Mouse (Mus musculus): Measurements from ENCODE around the gene Olfr104-ps. TPM values are rescaled to one million over a fixed set of nuclear protein-coding genes. Genes with fewer than 3 reads are reported as not detected.

Gene Olfr104-ps
- polyA plus RNA-seq (2016; fragmentation: Nextera tagmentation; extraction: Ambion mirVana), result not detected in 2 replicates

DNA sequence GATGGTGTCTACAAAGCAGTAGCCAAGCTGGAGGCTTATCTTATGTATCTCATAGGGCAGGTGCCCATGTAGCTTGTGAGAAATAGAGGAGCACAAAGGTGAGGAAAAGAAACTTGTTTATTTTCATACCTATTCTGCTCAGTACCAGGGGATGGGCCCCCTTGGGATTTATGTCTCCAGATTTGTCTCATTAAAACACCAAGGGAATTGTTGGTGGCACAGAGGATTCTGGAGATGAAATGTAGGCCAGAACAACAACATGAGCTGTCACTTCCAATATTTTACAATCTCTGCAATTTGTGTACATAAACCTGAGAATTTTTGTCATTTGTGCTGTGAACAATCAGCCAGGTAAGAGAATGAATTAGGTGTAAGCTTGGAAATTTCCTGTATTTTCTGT lies at the start of gene Olfr104-ps:
Gene Olfr104-ps, plus strand, starts transcription at position 301 of the 400 bp plus-strand sequence.
- Histone ChIP-seq H3K4me1 (no peaks in the 10 kb centered on the region), H3K4me2 (replicated peaks) (no peak within 1 kb of the TSS), H3K27ac (no peak within 1 kb of the TSS), H3K9me3 (no peaks in the 10 kb centered on the region), H3K27me3 (replicated peaks) (no peaks in the 10 kb centered on the region), H3K36me3 (no peaks in the 10 kb centered on the region), H3K9ac (no peak within 1 kb of the TSS), H3K4me3 (no peak within 1 kb of the TSS)
- no peak for ATAC-seq (ENCODE audit: low FRiP score, low read depth)

DNA sequence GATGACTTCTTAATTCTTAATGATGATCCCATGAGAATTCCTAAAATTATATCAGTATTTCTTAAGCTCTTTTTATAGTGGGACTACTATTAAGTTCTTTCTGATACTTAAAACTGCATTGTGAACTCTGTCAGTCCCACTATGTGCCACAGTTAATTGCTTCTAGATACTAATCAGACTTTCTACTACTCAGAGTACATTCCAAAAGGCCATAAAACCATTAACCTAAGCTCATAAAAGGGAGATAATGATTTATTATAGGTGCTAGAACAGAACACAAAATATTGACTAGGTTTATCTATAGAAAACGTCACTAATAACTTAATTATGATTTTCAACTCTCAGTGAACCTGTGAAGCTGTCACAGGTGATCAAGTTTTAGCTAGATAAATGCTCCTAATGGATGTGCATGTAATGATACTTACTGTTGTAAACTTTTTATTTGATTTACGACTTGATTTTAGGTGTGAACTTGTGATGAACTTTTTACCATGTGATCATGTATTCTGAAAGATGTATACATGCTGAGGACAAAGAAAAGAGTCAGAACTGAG lies 49.2 kb upstream of the Olfr104-ps start:
- Histone ChIP-seq H3K9ac (no peak overlapping the region), H3K27me3 (replicated peaks) (no peaks in the 10 kb centered on the region), H3K27ac (no peak overlapping the region), H3K9me3 (no peaks in the 10 kb centered on the region), H3K4me3 (no peak overlapping the region), H3K4me1 (no peaks in the 10 kb centered on the region), H3K36me3 (no peaks in the 10 kb centered on the region), H3K4me2 (replicated peaks) (no peak overlapping the region)
- no peak for ATAC-seq (ENCODE audit: low FRiP score, low read depth)
- WGBS, result 47% methylated on average over 2 of the region's 2 CpGs

DNA sequence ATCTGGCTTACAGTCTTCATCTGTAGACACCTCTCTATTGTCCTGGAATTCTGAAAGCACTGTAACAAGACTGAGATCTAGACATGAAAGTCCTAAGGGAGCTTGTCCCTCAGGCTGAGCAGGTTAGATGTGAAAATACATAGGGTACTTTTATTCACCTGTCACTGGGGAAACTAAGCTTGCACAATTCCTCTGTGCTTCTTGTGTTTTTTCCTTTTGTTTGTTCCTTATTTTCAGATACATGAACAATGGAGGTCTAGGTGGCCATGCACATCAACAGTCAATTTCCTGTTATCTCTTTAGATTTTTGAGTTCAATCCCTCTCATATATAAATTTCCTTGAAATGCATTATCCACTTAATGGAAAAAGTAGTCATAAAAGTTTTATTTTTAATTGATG lies 42.4 kb upstream of the Olfr104-ps start, which contains the start of gene Olfr102:
Gene Olfr102, minus strand, starts transcription at position 101 of the 400 bp plus-strand sequence.
- Histone ChIP-seq H3K4me1 (no peaks in the 10 kb centered on the region), H3K9ac (no peak within 1 kb of the TSS)
- ATAC-seq (ENCODE audit: low FRiP score, low read depth), result no peak

DNA sequence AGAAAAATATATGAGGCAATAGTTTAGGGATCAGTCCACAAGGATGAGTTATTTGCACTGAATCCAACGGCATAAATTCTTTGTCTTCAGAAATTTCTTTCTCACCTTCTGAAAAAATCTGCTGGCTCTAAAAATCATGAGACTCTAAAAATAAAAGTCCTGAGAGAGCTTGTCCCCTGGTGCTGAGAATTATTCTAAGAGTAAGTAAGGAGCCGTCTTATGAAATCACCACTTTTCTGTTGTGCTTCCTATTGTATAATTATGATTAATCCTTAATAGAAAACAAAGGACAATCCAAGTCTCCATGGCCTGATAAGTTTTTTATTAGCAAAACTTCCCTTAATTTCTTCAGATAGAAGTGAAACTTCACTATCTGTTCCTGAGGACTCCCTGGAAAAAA lies 19.8 kb upstream of the Olfr104-ps start, which contains the start of gene Olfr103:
Gene Olfr103, minus strand, starts transcription at position 101 of the 400 bp plus-strand sequence.
- no peaks in the 10 kb centered on the region for H3K36me3 ChIP-seq
- H3K4me1 ChIP-seq, result no peaks in the 10 kb centered on the region
- WGBS, result 91% methylated on average over 2 of the region's 2 CpGs
- no peak within 1 kb of the TSS for H3K9ac ChIP-seq
- H3K9me3 ChIP-seq, result no peaks in the 10 kb centered on the region
- no peaks in the 10 kb centered on the region for H3K27me3 ChIP-seq (replicated peaks)
- no peak within 1 kb of the TSS for H3K27ac ChIP-seq
- ATAC-seq (ENCODE audit: low FRiP score, low read depth), result no peak
- H3K4me3 ChIP-seq, result no peak within 1 kb of the TSS
- H3K4me2 ChIP-seq (replicated peaks), result no peak within 1 kb of the TSS

More for the DNA sequence above, 42.4 kb upstream of the Olfr104-ps start, which contains the start of gene Olfr102:
- no peak within 1 kb of the TSS for H3K27ac ChIP-seq
- no peak within 1 kb of the TSS for H3K4me3 ChIP-seq
- H3K27me3 ChIP-seq (replicated peaks), result no peaks in the 10 kb centered on the region
- H3K36me3 ChIP-seq, result no peaks in the 10 kb centered on the region
- no peak within 1 kb of the TSS for H3K4me2 ChIP-seq (replicated peaks)
- no peaks in the 10 kb centered on the region for H3K9me3 ChIP-seq

DNA sequence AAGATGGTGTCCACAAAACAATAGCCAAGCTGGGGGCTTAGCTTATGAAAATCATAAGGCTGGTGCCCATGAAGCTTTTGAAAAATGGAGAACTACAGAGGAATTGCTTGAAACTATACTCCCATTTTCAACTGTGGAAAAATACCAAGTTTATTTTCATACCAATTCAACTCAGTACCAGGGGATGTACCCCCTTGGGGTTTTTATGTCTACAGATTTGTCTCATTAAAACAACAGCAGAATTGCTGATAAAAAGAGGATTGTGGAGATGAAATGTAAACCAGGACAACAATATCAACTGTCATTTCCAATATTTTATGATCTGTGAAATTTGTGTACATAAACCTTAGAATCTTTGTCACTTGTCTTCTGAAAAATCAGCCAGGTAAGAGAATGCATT lies 19.4 kb downstream of the Olfr104-ps start, which contains the start of gene Olfr105-ps:
Gene Olfr105-ps, plus strand, starts transcription at position 301 of the 400 bp plus-strand sequence.
- H3K4me1 ChIP-seq, result no peaks in the 10 kb centered on the region
- no peak for ATAC-seq (ENCODE audit: low FRiP score, low read depth)
- H3K27ac ChIP-seq, result no peak within 1 kb of the TSS
- H3K9ac ChIP-seq, result no peak within 1 kb of the TSS
- no peaks in the 10 kb centered on the region for H3K36me3 ChIP-seq
- no peaks in the 10 kb centered on the region for H3K27me3 ChIP-seq (replicated peaks)
- no peak within 1 kb of the TSS for H3K4me2 ChIP-seq (replicated peaks)
- H3K4me3 ChIP-seq, result no peak within 1 kb of the TSS
- no peaks in the 10 kb centered on the region for H3K9me3 ChIP-seq

DNA sequence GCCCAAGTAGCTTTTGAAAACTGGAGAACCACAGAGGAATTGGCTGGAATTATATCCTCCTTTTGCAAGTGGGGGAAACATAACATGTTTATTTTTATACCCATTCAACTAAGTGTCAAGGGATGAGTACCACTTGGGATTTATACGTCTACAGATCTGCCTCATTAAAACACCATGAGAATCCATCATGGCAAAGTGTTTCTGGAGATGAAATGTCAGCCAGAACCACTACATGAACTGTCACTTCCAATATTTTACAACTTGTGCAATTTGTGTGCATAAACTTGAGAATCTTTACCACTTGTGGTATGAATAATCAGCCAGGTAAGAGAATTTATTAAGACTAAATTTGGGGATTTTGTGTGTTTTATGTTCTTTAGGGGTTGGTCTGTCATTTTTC lies 30.7 kb downstream of the Olfr104-ps start, which contains the start of gene Olfr106-ps:
Gene Olfr106-ps, plus strand, starts transcription at position 301 of the 400 bp plus-strand sequence.
- Histone ChIP-seq H3K36me3 (no peaks in the 10 kb centered on the region), H3K4me2 (replicated peaks) (no peak within 1 kb of the TSS), H3K27ac (no peak within 1 kb of the TSS), H3K4me1 (no peaks in the 10 kb centered on the region), H3K9me3 (0 out of 2 replicates have a peak, but pooled peaks cover 3% of the 10 kb centered on the region), H3K9ac (no peak within 1 kb of the TSS), H3K27me3 (replicated peaks) (no peaks in the 10 kb centered on the region), H3K4me3 (no peak within 1 kb of the TSS)
- 84% methylated on average over 1 of the region's 1 CpGs for WGBS
- no peak for ATAC-seq (ENCODE audit: low FRiP score, low read depth)

DNA sequence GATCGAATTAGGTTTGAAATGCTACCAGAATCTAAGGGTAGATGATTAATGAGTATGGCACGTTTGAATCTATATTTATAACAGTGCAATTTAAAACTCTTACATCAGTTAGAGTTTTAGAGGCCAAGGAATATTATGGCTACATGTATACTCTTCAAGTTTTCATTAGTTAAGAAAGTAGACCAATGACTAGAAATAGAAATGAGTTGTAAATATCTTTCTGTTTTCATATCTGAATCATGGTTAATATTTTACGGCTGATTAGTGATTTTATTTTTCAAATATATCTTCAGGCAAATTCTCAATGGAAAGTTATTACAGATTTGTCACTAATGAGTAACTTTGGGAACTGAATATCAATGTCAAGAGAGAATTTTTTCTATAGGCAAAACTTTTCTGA lies 39.5 kb downstream of the Olfr104-ps start, which contains the start of gene Olfr107:
Gene Olfr107, plus strand, starts transcription at position 301 of the 400 bp plus-strand sequence.
- 84% methylated on average over 3 of the region's 3 CpGs for WGBS
- no peaks in the 10 kb centered on the region for H3K27me3 ChIP-seq (replicated peaks)
- no peak for ATAC-seq (ENCODE audit: low FRiP score, low read depth)

DNA sequence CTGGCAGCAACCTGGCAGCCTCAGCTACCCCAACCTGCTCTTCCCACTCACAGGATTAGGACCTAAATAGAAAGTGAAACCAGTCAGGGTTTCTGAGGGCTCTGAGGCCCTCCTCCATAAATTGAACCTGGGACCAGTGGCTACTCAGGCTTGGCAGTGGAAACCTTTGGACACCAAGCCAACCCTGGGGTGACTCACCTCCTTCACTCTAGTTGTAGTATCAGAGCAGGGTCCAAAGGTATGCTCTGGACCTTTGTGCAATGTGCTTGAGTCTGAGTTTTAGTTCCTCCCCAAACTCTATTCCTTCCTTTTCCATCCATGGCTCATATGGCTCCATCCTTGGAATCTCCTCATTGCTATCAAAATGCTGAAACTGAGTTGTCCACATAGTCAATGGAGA lies 54.0 kb downstream of the Olfr104-ps start:
- Histone ChIP-seq H3K9me3 (no peaks in the 10 kb centered on the region; the same call in 1 of the 2 replicates), H3K9ac (no peak overlapping the region), H3K27me3 (replicated peaks) (no peaks in the 10 kb centered on the region), H3K4me1 (no peaks in the 10 kb centered on the region), H3K36me3 (no peaks in the 10 kb centered on the region), H3K4me2 (replicated peaks) (no peak overlapping the region), H3K4me3 (no peak overlapping the region), H3K27ac (no peak overlapping the region)
- no peak for ATAC-seq (ENCODE audit: low FRiP score, low read depth)

More for the DNA sequence above, 39.5 kb downstream of the Olfr104-ps start, which contains the start of gene Olfr107:
- H3K4me3 ChIP-seq, result no peak within 1 kb of the TSS
- H3K4me2 ChIP-seq (replicated peaks), result no peak within 1 kb of the TSS
- no peak within 1 kb of the TSS for H3K9ac ChIP-seq
- no peaks in the 10 kb centered on the region for H3K9me3 ChIP-seq
- no peak within 1 kb of the TSS for H3K27ac ChIP-seq
- no peaks in the 10 kb centered on the region for H3K4me1 ChIP-seq
- H3K36me3 ChIP-seq, result no peaks in the 10 kb centered on the region

Other genes with a start within 250 kb of the Olfr104-ps start
- gene Olfr92, start 239.5 kb upstream of the Olfr104-ps start, polyA plus RNA-seq (2016; fragmentation: Nextera tagmentation; extraction: Ambion mirVana), result not detected in 2 replicates
- not detected in 2 replicates for gene Olfr93, start 198.1 kb upstream of the Olfr104-ps start, polyA plus RNA-seq (2016; fragmentation: Nextera tagmentation; extraction: Ambion mirVana)
- not detected in 2 replicates for gene Ubd, start 165.7 kb upstream of the Olfr104-ps start, polyA plus RNA-seq (2016; fragmentation: Nextera tagmentation; extraction: Ambion mirVana)
- not detected in 2 replicates for gene Olfr94, start 158.6 kb upstream of the Olfr104-ps start, polyA plus RNA-seq (2016; fragmentation: Nextera tagmentation; extraction: Ambion mirVana)
- gene Olfr95, start 146.5 kb upstream of the Olfr104-ps start, polyA plus RNA-seq (2016; fragmentation: Nextera tagmentation; extraction: Ambion mirVana), result not detected in 2 replicates
- gene Olfr96, start 139.4 kb upstream of the Olfr104-ps start, polyA plus RNA-seq (2016; fragmentation: Nextera tagmentation; extraction: Ambion mirVana), result not detected in 2 replicates
- gene Olfr97, start 122.3 kb upstream of the Olfr104-ps start, polyA plus RNA-seq (2016; fragmentation: Nextera tagmentation; extraction: Ambion mirVana), result not detected in 2 replicates
- gene Olfr98, start 95.8 kb upstream of the Olfr104-ps start, polyA plus RNA-seq (2016; fragmentation: Nextera tagmentation; extraction: Ambion mirVana), result not detected in 2 replicates
- gene H2-M3, start 89.4 kb upstream of the Olfr104-ps start, polyA plus RNA-seq (2016; fragmentation: Nextera tagmentation; extraction: Ambion mirVana), result 0.64 and 1.1 TPM in 2 replicates
- not detected in 2 replicates for gene Olfr99, start 76.1 kb upstream of the Olfr104-ps start, polyA plus RNA-seq (2016; fragmentation: Nextera tagmentation; extraction: Ambion mirVana)
- not detected in 2 replicates for gene Olfr101, start 55.3 kb upstream of the Olfr104-ps start, polyA plus RNA-seq (2016; fragmentation: Nextera tagmentation; extraction: Ambion mirVana)
- not detected in 2 replicates for gene Olfr102, start 42.5 kb upstream of the Olfr104-ps start, polyA plus RNA-seq (2016; fragmentation: Nextera tagmentation; extraction: Ambion mirVana)
- gene Olfr103, start 19.9 kb upstream of the Olfr104-ps start, polyA plus RNA-seq (2016; fragmentation: Nextera tagmentation; extraction: Ambion mirVana), result not detected in 2 replicates
- not detected in 2 replicates for gene Olfr105-ps, start 19.5 kb downstream of the Olfr104-ps start, polyA plus RNA-seq (2016; fragmentation: Nextera tagmentation; extraction: Ambion mirVana)
- gene Olfr106-ps, start 30.8 kb downstream of the Olfr104-ps start, polyA plus RNA-seq (2016; fragmentation: Nextera tagmentation; extraction: Ambion mirVana), result not detected in 2 replicates
- not detected in 2 replicates for gene Olfr107, start 39.6 kb downstream of the Olfr104-ps start, polyA plus RNA-seq (2016; fragmentation: Nextera tagmentation; extraction: Ambion mirVana)
- gene Olfr108, start 85.9 kb downstream of the Olfr104-ps start, polyA plus RNA-seq (2016; fragmentation: Nextera tagmentation; extraction: Ambion mirVana), result not detected in 2 replicates
- not detected in 2 replicates for gene Olfr109, start 99.3 kb downstream of the Olfr104-ps start, polyA plus RNA-seq (2016; fragmentation: Nextera tagmentation; extraction: Ambion mirVana)
- gene H2-M2, start 124.0 kb downstream of the Olfr104-ps start, polyA plus RNA-seq (2016; fragmentation: Nextera tagmentation; extraction: Ambion mirVana), result not detected in 2 replicates
- not detected in 2 replicates for gene Olfr110, start 132.9 kb downstream of the Olfr104-ps start, polyA plus RNA-seq (2016; fragmentation: Nextera tagmentation; extraction: Ambion mirVana)
- not detected in 2 replicates for gene Olfr111, start 148.4 kb downstream of the Olfr104-ps start, polyA plus RNA-seq (2016; fragmentation: Nextera tagmentation; extraction: Ambion mirVana)
- gene Olfr112, start 209.9 kb downstream of the Olfr104-ps start, polyA plus RNA-seq (2016; fragmentation: Nextera tagmentation; extraction: Ambion mirVana), result not detected in 2 replicates
- not detected in 2 replicates for gene Olfr113, start 218.1 kb downstream of the Olfr104-ps start, polyA plus RNA-seq (2016; fragmentation: Nextera tagmentation; extraction: Ambion mirVana)
- gene Olfr114, start 233.2 kb downstream of the Olfr104-ps start, polyA plus RNA-seq (2016; fragmentation: Nextera tagmentation; extraction: Ambion mirVana), result not detected in 2 replicates